Mouse (Mus musculus): ENCODE results near the gene Gria2.

DNA sequence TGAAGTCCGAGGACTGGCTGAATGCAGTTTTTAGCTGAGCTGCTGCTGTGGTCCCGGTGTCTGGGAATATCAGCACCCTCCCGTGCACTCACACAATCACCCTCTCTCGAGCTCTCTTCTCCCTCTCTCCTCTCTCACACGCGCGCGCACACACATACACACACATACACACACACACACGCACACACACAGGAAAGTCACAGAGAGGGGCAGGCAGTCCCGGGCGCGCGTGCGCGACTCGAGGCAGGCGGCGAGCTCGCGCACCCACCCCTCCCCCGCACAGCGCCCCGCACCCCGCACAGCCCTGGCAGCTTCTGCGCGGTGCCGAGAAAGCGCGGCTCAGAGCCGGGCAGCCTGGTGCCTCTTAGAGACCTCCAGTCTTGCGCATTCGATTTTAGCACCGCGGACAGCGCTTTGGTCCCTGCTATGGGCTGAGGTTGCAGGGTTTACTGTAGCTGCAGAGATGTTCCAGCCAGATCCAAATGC, at the start of gene Gria2:
- TF ChIP-seq CTCF (IDR thresholded peaks at IDR 0.05; ENCODE audit: extremely low read depth, insufficient read length, insufficient replicate concordance, low read depth, low read length) (no peak), POLR2A (IDR thresholded peaks at IDR 0.05; ENCODE audit: low read depth, low read length) (no peak)
